Mouse (Mus musculus) embryo, embryonic 11.5 days (tissue): Measurements from ENCODE around the gene Dhdh.
"Not testable (repeated sequence)": the region's sequence is repeated elsewhere in the genome, so short reads cannot be mapped to it uniquely, and the experiment has no call there.

Source experiments
- DNase-seq: peaks from one replicate; pipeline ENCODE4 v3.0.0-alpha.2; 2012; ENCODE audit warnings: low read depth, low spot score

Dhdh gene

DNA sequence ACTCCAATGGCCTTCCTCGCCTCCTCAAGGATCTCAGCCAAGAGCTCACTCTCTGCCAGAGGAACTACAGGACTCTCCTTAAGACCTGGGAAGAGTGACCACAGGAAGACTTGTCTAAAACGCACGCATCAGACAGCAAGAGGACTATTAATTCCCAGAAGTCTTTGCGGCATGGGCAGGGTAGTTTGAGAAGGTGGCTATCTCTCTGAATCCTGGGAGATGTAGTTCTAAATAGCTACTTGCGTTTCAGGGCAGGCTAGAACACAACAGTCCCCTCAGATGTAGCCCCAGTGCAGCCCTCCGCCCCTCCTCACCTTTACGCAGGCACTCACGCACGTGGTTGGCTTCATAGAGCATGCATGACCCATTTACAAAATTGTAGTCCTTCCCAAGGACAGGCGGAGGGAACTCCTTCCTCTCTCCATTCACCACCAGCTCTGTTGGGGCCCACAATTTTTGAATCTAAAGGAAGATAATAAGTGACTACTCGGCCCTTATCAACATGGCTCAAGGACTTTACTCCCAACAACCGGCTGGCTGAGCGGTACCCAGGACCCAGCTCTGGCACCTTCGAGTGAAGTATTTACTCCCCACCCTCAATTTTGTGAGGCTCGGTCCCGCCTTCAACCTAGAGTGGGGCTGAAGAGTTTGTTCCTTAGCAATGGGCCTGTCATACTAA, 13.2 kb downstream of the Dhdh start:
- no peak for DNase-seq

DNA sequence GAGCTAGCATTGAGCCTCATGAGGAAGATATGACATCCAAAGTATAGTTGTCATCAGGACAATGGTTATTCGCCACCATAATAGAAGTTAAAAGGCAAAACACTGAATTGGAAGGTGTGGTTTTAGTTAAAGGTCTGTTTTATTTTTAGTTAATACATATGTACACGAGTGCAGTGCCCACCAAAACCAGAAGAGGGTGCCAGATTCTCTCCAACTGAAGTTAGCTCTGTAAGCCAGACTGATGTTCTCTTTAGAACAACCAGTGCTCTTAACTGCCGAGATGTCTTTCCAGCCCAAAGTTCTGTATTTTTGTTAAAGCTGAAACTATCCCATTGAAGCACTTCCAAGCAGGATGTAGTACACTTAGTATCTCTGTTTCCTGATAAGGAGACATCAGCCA, 17.7 kb downstream of the Dhdh start:
- DNase-seq: no peak

DNA sequence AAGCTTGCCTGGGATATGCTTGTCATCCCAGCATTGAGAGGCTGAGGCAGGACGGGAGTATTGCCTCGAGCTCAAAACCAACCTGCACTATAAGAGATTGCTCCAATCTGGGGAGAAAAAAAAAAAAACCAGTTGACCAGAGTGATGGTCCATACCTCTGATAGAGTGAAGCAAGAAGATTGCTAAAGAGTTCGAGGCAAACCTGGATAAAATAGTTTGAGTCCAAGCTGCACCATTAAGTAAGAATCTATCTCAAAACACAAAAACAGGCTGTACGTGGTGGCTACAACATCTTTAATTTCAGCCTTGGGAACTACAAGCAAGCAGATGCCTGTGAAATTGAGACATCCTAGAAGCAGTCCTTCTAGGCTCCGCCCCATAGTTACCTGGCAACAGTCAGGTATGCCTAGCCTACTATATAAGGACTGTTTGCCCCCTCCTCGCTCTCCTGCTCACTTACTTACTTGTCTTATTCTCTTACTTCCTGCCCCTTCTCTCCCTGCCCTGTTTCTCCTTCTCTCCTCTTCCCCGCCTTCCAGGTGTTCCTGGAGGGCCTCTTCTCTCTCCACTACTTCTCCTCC, 21.4 kb downstream of the Dhdh start:
- DNase-seq: no peak

DNA sequence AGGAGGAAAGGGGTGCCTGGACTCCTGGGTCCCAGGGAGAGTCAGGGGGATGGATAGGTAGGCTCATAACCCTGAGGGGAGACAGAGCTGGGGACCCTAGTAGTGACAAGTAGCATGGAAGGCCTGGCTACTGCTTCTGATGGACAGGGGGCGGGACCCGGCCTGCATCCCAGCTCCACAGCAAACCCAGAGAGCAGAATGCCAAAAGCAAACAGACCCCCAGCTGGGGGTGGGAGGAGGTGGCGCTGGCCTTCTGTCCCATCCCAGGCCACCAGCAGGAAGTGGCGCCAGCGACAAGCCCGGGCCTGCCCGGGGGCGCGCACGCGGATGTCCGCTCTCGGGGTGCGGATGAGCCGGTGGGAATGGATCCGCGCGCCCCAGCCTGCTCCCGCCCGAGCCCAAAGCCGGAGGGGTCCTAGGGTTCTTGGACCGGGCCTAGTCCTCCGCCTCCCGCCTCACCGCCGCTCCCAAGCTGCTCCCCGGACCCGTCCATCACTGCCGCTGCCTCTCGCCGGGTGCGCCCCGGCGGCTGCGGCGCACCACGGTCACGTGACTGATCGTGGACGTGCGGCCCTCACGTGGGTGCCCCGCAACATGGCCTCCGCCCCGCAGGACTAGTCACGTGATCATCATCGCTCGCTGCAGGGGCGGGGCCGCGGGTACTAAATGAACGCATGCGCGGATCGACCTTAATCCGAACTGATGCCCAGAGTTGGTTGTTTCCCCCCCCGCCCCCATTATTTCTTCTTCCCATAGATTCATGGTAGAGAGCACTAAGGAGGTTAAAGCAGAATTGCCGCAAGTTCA, 22.1 kb downstream of the Dhdh start, which contains the start of gene Bax:
Gene Bax (minus strand): TSS at position 616 of the 807 bp plus-strand sequence.
- DNase-seq: peak; percentile 92

DNA sequence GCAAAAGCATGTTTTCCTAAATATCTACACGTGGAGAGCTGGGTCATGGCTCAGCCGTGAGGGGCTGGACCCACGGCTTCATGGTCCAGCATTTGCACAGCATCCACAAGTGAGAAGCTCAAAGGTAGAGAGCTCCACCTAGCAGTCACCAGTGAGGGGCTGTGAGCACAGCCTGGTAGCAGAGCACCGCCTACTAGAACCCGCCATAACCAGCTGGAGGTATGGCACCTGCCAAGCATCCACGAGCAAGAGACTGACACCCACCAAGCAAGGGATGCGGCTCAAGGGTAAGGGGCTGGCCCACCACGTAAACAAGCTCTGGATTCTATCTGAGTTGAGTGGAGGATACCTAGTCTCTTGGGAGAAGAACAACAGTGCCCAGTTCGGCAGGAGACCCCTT, 23.1 kb downstream of the Dhdh start:
- no peak for DNase-seq

DNA sequence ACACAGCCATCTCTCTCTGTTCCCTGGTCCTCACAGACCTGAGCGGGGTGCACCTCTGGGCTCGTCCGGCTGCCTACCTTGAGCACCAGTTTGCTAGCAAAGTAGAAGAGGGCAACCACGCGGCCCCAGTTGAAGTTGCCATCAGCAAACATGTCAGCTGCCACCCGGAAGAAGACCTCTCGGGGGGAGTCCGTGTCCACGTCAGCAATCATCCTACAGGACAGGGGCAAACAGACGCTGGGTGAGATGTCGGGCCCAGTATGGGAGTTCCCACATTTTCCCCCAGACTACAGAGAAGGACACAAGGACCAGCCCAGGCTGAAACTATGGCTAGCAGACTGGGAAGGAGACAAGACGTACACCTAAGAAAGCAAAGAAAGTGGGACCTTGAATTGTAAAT, 23.5 kb downstream of the Dhdh start:
- DNase-seq: no peak

DNA sequence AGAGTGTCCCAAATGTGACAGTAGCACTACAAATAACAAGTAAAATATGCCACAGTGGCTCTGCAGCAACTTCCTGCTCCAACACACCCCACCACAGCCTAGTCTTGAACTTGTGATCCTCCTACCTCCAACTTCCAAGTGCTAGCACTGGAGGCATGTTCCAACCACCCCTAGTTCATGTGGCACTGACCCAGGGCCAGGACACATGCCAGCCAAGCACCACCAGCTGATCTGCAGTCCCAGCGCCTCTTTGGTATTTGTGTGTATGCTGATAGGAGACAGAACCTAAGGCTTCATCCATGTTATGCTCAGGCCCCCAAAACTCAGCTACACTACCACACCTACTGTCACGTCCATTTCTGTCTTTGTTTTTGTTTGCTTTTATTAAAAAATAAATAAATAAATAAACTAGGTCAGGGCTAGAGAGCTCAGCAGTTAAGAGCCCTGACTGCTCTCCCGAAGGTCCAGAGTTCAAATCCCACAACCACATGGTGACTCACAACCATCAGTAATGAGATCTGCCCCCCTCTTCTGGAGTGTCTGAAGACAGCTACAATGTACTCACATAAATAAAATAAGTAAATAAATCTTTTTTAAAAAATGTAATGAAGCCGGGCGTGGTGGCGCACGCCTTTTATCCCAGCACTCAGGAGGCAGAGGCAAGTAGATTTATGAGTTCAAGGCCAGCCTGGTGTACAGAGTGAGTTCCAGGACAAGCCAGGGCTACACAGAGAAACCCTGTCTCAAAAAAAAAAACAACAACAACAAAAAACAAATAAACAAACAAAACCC, 24.4 kb downstream of the Dhdh start:
- DNase-seq: no peak

DNA sequence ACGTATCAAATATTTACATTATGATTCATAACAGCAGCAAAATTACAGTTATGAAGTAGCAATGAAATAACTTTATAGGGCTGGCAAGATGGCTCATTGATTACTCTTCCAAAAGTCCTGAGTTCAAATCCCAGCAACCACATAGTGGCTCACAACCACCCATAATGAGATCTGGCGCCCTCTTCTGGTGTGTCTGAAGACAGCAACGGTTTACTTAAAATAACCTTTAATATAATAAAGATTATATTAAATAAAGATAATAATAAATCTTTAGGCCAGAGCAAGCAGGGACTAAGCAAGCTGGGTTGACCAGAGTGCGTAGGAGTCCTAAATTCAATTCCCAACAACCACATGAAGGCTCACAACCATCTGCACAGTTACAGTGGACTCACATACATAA, 25.7 kb downstream of the Dhdh start:
- not testable (repeated sequence) for DNase-seq

DNA sequence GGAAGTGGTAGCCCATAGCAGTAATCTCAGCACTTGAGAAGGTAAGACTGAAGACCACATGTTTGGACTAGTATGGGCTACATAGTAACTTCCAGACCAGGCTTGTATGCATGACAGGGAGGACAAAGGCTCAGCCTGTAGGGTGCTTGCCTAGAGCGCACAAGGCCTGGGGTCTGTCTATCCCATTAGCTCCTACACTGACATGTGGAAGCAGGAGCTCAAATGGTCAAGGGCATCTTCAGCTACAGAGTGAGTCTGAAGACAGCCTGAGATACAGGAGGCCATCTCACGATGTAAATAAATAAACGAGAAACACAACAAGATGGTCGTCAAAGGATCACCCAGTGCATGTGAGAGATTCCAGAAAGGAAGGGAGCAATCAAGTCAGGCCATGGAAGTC, 26.3 kb downstream of the Dhdh start:
- no peak for DNase-seq

DNA sequence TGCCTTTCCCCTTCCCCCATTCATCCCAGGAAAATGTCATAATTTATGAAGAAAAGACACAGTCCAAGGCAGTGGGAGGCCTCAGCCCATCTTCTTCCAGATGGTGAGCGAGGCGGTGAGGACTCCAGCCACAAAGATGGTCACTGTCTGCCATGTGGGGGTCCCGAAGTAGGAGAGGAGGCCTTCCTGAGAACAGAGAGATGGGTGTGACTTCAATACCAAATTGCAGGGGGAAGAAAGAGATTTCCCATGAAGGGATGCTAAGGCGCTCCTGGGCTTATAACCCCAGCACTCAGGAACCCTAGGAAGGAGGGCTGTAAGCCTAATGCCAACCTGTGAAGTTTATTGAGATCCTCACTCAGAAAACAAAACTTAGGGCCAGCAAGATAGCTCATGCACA, 26.8 kb downstream of the Dhdh start:
- no peak for DNase-seq

DNA sequence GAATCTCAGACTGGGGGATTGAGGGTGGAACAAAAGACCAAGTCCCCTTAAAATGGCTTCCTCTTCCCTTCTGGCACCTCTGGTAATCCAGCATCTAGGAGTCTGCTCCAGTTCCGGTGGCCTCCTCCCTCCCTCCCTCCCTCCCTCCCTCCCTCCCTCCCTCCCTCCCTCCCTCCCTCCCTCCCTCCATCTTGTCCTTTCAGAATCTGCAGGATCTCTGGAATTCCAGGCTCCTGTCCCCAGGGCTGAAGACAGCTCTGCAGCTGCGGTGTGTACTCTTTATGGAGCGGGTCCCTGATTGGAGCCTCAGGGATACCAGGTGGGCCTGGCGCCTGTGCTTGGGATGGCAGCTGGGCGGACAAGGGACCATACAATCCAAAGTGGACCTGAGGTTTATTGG, 27.3 kb downstream of the Dhdh start:
- DNase-seq: no peak

DNA sequence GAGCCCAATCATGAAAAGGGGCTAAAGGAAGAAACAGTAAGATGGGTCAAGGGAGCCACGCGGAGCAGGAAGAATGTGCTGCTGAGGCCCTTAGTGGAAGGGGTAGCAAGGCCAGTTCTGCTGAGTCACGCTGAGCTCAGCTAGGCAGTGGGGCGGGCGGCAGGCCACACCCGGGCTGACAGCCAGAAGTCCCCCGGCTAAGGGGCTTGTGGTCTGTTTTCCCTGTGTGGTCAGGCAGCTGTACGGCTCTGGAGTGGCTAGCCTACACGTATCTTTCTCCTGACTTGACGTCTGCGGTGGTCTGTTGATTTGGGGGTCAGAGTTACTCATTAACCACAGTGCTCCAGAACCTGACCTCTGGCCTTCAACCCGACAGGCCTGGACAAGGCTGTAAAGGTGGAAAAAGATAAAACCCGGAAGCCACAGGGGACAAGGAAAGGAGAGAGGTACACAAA, 27.7 kb downstream of the Dhdh start:
- no peak for DNase-seq

DNA sequence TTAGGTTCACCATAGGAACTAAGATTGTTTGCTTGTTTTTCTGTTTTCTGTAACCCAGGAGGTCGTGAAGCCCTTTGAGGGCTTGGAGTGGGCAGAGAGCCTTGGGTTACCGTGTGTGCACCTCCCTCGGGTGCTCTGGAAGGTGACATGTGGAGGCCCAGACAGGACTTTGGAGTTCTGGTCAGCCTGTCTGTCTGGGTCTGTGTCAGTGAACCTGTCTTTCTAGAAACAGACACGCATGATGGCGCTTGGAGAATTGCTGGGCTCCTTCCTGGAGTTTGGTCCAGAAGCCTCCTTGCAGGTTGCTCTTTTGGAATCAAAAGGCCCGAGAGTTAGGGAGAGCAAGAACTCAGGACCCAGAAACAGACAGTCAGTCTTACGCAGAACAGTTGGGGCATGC, 28.2 kb downstream of the Dhdh start:
- no peak for DNase-seq

DNA sequence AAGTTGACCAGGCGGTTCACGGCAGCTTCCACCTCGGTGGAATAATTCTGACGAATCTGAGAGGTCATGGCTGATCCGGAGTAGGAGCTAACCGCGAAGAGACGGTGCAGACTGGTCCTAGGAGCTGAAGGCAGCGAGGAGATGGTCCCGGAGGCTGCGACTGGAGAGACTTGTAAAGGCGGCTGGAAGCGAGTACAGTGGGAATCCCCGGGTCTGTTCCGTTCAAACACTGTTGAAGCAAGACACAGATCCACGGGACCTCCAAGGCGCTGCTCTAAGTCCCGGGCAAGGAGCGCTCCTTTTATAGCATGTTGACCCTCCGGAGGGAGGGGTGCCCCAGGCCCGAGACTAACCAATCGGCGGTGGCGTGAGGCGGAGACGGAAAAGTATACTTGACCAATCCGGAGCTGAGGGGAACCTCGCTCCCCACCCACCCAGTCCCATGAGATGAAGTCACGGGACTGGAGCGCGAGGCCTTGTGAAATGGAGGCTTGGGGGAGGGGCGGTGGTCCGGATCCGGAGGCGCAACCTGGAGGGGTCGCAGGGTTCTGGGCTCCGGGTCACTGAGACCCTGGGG, 29.0 kb downstream of the Dhdh start, which contains the start of gene Ftl1:
Gene Ftl1 (minus strand): TSS at position 321 of the 577 bp plus-strand sequence.
- peak; percentile 96 for DNase-seq

DNA sequence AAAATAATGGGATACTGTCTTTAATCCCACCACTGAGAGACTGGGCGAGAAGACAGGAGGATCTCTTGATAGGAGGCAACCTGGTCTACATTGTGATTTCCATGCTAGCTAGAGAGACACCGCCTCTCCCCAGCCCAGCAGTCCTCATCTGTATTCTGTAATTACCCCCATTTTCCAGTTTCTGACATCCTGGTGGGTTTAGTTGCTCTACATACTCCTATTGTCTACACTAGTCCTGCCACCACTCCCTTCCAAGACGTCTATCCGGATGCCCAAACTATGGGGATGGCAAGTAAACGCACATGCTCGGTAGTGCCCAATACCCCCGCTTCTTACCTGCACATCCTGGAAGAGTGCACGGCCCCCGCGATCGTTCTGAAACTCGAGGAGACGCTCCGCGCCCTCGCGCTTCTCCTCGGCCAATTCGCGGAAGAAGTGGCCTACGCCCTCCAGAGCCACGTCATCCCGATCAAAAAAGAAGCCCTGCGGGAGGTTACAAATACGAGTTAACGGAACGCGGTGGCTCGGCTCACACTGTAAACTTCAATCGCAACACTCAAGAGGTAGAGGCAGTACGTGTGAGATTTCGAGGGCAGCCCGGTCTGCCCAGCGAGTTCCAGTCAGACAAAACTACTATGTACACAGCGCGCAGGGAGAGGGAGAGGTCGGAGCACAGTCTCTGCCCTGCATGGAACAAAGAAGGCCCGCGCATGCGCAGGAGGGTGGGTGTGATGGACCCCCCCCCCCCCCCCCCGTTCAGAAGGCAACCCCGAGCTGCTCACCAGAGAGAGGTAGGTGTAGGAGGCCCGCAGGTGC, 29.6 kb downstream of the Dhdh start:
- no peak for DNase-seq

DNA sequence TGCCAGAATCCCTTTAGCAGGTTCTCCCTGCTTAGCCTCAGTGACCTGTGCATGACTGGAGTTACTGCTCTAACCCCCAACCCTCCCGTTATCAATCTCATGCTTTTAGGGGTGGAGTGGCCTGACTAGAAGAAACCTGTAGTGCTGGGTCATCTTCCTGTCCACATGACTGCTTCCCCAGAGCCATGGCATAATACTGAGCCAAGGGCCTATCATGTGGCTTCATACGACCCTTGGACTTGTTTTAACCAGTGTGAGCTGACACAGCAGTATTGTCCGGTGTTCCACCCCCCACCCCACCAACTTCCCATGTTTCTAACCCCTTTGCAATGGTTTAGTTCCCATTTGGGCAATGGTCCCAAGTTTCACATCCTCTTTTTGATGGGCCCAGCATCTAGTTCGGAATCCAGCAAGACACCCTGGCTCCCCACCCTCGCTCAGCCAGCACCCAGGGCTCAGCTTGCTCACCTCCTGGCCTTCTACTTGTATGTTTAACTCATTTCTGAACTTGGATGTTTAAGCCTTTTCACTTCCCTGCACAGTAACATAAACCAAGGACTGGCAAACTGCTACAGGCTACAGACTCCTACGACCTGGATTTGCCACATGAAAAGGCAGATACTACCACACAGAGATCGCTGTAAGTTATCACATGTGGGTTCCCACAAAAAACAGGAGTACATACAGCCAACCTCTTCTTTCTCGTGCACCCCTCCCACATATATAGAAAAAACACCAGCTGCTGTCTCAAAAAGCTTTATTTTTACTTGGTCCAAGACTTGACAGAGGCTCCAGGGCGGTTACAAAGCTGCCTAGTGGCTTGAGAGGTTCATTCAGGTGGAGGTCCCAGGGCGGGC, 31.2 kb downstream of the Dhdh start:
- no peak for DNase-seq

DNA sequence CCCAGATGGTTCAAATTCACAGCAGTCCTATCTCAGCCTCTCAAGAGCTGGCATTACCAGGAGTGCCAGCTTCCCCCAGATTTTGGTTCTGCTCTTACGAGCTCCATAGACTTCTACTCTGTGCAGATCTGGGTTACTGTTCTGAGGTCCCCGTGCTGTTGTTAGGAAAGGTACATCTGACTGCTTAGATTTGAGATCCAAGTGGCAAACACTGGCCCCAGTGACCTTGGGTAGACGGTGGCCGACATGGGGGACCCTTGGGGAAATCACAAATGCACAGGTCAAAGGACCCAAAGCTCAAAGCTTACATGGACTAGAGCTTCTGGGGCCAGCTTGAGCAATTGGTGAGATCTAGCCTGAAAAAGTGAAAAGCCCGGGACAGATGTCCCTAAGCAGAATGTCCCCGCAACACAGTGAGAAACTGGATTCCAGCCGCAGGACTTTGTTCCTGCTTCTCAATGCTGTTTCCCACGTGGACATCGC, 31.8 kb downstream of the Dhdh start:
- DNase-seq: no peak

DNA sequence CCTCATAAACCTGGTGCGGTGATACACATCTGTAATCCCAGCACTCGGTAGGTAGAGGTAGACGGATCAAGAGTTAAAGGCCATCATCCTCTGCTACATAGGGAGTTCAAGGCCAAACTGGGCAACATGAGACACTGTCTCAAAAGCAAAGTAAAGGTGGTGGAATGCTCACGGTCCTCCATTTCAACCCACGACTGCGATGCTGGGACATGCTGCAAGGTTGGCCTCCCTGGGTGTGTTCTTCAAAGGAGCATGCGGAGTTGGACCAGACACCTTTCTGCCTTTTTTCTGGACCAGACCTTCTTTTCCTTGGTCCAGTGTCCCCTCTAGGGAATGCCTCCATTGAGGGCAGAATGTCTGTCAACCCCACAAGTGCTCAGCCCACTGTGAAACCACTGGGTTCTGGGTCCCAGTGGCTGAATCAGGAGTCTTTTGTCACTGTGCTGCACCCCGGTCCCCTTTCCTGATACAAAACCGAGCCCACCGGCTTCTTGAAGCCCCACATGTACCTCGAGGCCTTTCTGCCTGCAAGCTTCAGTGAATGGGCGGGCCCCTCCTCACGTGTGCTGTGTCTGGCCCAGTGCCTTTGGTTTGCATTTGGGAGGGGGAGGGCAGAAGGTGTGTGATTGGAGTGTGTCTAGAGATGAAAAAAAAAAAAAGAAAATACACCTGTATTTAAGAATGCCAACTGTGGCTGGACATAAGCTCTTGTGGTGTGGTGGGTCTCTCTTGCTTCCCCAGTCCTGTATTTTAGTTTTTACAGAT, 32.5 kb downstream of the Dhdh start:
- no peak for DNase-seq

DNA sequence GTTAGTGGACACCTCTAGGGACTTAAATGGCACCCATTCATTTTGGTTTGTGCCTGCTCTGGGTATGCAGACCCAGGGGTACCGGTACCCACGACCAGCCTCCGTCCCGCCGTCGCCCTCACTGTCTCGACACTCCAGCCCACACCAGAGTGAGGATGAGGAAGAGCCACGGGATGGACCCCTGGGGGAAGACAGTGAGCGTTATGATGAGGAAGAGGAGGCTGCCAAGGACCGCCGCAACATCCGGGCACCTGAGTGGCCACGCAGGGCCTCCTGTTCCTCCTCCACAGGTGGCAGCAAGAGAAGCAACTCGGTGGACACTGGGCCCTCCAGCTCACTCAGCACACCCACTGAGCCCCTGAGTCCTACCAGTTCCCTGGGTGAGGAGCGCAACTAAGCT, 33.6 kb downstream of the Dhdh start:
- DNase-seq: no peak
